Mouse (Mus musculus) brain, embryonic 14.5 days (tissue): ENCODE measurements around the gene Krt17.

Experiments
- CTCF ChIP-seq: fragments of 200-500 bp; IDR thresholded peaks from 2 replicates; pipeline ENCODE4 v1.5.1; 2012; ENCODE audit warnings: inconsistent platforms, mild to moderate bottlenecking, moderate library complexity, borderline replicate concordance; ENCODE audit not compliant: insufficient read depth, insufficient read length; ENCODE audit errors: extremely low read depth
- POLR2A ChIP-seq: fragments of 200-500 bp; IDR thresholded peaks from 2 replicates; pipeline ENCODE4 v1.6.1; 2012; ENCODE audit warnings: mild to moderate bottlenecking, inconsistent platforms, borderline replicate concordance; ENCODE audit not compliant: poor library complexity, insufficient read depth, insufficient read length, severe bottlenecking; ENCODE audit errors: extremely low read depth

GRCm38 (mm10) chr11:100261235-100261605 is 391 bp upstream of the Krt17 start:
- no peak for TF ChIP-seq CTCF
- TF ChIP-seq POLR2A = no peak
